Mouse (Mus musculus): Measurements from ENCODE around the gene Galnt17.

Gene Galnt17

DNA sequence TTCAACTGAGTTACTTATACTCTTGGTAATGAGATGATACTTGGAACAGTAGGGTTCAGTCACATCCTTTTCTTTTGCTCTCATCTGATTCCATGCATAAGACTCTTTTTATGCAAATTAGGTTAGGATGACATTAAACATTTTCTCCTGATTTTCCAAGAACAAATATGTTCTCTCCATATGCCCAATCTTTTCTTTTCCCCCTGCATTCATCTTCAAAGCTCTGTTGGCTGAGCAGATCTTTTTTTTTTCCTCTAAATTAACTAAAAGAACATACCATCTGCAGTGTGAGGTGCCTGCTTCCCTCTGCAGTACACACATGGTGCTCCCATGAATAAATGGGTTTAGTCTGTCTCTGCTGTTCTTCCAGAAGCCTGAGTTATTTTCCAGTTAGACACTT lies 173.5 kb downstream of the Galnt17 start:
- DNase-seq (ENCODE audit: extremely low read depth, low read depth), result no peak

DNA sequence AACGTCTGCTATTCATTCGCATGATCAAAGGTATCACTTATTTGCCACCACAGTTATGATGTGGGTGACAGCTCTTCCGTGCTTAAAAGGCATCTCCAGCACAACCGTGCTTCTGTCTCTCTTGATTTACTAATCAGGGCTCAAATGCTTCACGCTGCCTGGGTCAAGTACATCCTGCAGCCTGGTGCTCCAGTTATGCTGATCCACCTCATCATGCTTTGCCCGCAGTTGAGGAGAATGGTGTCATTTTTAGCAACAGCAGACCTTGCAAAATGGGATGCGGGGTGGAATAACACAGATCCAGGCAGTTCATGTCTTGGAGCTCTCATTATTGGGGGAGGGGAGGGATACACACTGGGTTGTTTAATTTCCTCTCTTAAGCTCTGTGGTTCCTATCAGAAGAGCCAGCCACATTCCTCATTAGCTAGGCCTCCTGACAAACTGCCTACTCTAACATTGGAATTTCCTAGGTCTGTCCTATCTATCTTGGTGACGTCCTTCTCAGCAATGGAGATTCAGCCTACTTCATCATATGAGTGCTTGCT lies 187.9 kb downstream of the Galnt17 start:
- DNase-seq (ENCODE audit: extremely low read depth, low read depth), result no peak

DNA sequence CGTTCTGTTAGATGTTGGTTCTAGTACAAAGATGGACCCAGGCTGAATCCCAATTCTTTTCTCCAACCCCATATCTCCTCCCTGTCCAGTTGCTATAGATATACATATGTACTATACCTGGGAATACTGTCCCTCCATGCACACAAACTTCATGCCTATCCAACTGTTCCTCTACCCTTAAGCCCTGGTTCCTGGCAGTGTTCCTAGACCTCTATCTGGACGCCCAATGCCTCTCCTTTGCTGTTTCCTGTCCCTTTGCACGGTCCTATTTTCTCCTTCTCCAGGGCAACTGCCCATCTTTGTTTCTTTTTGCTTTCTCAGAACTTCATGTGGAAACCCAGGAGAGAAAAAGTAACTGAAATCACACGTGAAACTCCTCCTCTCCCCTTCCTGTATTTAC lies 188.4 kb downstream of the Galnt17 start:
- DNase-seq (ENCODE audit: extremely low read depth, low read depth), result no peak

DNA sequence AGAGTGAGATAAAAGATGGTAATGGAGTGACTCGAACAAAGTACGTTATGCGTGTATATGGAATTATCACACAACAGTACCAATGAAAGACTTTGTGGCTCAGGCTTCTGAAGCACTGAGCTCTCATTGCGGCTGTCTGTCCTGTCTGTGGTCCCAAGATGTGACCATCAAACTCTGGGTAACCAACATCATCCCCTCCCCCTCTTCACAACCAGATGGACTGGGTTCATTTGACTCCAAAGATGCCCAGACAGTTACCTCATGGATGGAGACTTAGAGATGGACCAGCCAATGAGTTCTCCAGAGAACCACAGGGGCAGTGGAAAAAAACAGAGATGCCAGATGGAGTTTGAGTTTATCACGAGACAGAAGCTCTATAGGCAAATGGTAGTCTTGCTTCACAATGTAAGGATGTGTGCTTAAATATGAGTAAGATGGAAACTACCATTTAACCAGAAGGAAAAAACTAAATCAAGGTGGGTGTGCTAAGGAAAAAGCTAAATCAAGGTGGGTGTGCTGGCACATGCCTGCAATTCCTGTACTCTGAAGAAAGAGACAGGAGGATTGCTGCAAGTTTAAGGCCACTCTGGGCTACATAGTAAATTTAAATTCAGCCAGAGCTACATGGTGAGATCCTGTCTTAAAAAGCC lies 190.8 kb downstream of the Galnt17 start:
- no peak for DNase-seq (ENCODE audit: extremely low read depth, low read depth)

DNA sequence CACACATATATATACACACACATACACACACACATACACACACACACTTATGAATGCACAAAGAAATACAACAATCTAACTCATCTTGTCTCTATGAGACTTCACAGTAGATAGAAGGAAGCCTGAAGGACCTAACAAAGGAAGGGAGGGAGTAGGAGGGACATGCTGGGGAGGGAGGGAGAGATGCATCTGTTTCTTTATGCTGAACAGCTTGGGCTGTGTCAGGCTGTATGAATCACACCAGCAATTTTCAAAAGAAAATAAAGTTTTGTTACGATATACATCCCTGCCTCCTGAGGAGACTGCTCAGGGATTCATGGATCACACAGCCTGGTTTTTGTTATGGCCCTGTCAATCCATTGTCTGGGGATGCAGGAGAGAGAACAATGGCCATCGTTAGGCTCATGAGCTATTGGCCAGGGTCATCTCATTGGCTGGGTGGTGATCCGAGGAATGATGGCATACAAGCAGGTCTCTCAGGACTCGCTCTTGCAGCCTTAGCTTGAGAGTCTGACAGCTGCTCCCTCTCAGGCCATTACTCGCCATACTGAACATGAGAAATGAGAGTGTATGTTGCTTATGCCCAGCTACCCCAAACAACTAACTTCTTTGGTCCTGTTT lies 194.3 kb downstream of the Galnt17 start:
- no peak for DNase-seq (ENCODE audit: extremely low read depth, low read depth)

DNA sequence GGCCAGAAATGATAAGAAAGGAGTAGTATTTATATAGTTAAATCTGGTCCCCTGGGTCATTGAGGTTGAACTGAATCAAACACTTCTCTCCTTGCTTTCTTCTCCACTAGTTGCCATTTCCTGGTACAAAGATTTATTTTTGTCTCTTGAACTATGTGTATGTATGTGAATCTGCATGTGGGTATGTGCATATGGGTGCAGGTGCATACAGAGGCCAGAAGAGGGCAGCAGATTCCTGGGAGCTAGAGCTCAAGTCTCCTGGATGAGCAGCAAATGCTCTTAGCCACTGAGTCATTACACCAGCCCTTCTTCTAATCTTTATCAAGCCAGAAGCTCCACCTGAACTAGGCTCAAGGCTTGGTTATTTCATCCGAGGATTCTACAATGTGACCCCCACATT lies 201.1 kb downstream of the Galnt17 start:
- DNase-seq (ENCODE audit: extremely low read depth, low read depth), result no peak

DNA sequence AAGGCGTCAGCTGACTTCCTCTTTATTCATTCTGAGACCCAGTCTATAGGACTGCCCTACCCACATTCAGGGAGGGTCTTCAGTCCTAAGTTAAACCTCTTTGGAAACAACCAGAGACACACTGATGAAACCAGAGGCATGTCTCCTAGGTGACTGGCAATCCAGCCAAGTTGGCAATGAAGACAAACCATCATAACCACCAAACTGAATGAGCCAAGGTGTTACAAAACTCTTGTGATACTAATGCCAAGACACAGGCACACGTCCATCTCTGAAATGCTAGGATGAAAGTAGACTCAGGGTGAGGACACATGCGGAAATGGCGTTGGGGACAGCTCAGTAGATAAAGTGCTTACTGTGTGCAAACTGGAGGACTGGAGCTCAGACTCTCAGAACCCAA lies 211.5 kb downstream of the Galnt17 start:
- DNase-seq (ENCODE audit: extremely low read depth, low read depth), result no peak

DNA sequence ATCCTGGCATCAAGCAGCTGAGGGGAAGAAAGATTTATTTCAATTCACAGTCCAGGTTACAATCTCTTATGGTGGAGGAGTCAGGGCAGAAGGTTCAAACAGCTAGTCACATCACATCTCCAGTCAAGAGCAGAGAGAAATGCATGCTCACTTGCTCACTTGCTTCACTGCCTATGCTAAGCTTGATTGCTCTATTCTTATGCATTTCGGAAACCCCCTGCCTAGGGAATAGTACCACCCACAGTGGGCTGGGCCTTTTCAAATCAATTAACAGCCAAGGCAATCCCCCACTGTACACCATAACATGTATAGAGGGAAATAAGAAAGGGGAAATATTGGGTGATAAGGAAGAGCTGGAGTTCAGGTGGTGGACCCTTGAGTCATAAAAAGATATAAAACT lies 212.7 kb downstream of the Galnt17 start:
- no peak for DNase-seq (ENCODE audit: extremely low read depth, low read depth)

DNA sequence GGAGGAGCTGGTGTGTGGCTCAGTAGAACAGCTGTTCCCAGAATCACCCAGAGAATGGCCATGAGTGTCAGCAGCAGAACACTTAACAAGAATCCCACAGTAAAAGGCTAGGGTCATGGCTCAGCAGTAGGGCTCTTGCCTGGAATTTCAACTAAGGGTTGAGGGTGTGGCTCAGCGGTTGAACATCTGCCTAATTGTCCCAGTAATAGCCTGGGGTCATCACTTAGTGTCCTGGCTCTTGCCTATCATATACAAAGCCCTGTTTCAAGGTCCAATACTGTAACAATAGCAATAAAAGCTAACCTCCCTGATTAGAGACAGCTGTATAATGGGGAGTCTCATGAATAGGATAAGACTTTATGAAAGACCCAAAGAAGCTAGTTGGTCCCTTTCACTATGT lies 213.5 kb downstream of the Galnt17 start:
- no peak for DNase-seq (ENCODE audit: extremely low read depth, low read depth)

DNA sequence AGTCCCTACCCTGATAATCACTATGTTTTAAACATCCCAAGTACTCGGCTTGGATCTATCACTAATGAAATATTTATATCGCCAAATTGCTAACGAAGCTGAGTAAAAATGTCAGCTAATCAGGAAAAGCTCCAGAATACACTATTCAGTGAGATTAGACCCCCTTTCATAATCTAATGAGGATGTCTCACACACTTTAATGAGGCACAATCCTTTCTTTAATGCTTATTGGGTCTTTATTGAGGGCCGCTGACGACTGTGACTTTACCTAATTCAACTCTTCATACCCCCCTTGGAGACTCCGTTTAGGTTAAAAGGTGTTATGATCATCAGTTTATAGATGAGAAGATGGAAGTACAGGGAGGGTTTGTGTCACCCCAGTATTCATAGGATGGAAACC lies 214.2 kb downstream of the Galnt17 start:
- DNase-seq (ENCODE audit: extremely low read depth, low read depth), result no peak

DNA sequence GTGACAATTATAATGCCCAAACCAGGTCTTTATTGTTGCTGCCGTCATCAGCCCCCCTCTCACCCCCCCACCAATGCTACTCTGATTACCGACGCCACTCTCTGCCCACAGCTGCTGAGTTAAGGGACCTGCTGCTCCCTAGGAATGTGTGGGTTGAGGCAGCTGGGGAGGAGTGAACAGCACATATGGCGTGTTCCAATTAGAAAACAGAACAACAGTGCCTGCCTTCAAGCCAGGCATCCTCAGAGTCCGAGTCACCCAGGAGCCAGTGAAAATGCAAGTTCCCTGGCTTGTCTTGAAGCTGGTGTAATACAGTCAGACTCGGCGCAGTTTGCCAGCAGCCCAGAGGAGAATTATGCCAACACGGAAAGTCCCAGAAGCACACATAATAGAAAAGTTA lies 218.4 kb downstream of the Galnt17 start:
- DNase-seq (ENCODE audit: extremely low read depth, low read depth), result no peak

DNA sequence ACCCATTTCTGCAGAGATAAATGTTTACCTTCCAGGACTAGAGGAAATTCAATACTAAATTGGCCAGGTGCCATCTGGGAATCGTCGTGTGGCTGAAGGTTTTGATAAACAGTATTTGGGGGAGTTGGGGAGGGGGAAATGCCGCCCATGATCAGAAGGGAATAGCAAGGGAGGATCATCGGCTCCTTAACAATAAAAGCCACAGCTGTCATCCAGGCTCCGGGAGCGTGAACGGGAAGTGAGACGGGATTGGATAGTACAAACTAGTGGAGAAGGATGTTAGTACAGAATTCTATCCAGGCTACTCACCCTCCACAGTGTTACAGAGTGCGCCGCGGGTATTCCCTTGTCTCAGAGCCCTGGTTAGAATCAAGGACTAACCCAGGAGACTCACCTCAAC lies 219.4 kb downstream of the Galnt17 start:
- no peak for DNase-seq (ENCODE audit: extremely low read depth, low read depth)

DNA sequence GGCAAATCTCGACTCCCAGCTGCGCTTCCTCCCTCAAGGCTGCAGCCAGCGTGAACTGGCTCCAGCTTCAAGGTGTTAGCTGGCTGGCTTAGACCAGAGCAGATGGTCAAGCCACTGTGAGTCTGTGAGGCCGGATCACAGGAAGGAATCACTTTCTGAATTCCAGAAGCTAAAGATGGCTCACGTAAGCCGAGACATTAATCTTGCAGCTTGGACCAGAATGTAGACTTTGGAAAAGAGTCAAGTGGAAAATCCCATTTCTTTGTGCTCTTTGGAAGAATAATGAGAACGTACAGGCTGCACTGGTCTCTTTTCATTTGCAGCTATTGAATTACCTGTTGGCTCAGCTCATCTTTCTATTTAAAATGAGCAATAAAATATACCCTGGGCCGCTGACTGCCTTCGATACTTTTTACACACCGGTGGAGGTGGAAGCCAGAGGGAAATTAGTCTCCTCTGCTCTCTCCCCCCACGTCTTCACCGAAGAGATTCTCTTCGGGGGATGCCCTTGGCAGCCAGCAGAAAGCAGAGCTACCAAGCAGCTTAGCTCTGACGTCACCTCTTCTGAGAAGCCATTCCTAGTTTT lies 225.1 kb downstream of the Galnt17 start:
- no peak for DNase-seq (ENCODE audit: extremely low read depth, low read depth)

DNA sequence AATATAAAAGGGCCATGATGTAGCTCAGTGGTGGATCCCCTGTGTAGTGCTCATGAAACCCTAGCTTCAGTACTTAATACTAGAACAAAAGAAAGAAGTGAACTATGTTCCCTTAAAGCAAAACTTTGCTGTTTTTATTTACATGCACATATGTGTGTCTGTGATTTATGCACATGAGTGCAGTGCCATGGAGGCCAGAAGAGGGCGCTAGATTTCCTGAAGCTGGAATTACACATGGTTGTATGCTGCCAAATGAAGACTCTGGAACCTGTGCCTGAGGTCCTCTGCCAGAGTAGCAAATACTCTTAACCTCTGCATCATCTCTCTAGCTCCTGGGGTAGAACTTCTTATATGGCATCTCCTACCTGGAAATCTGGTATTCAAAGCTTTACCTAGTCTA lies 230.6 kb downstream of the Galnt17 start:
- DNase-seq (ENCODE audit: extremely low read depth, low read depth), result no peak

DNA sequence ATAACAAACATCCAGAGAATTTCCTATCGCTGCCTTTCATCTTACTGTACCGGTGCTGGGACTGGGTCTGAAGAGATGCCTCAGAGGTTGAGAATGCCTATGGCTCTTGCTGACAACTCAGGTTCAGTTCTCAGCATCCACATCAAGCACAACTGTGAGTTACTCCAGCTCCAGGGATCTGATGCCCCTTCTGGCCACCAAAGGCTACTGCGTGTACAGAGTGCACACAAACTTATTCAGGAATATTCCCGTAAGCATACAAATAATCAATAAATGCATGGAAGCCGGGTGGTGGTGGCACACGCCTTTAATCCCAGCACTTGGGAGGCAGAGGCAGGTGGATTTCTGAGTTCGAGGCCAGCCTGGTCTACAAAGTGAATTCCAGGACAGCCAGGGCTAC lies 232.5 kb downstream of the Galnt17 start:
- no peak for DNase-seq (ENCODE audit: extremely low read depth, low read depth)

DNA sequence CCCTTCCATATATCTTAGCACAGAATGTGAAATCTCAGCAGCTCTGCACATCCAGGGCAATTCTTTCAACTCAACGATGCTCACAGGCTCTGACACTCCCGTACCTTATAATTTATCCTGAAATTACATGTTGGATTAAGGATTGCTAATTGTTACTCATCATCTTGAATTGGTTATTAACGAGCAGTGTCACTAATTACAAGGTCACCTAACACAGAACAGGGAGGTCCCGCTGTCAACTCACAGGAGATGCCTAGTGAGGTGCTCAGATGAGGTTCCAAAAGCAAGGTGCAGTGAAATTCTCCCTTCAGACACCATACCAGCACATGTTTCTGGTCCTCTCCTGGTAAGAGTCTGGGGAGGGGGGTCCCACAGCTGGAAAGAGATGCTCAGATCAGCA lies 234.0 kb downstream of the Galnt17 start:
- no peak for DNase-seq (ENCODE audit: extremely low read depth, low read depth)

DNA sequence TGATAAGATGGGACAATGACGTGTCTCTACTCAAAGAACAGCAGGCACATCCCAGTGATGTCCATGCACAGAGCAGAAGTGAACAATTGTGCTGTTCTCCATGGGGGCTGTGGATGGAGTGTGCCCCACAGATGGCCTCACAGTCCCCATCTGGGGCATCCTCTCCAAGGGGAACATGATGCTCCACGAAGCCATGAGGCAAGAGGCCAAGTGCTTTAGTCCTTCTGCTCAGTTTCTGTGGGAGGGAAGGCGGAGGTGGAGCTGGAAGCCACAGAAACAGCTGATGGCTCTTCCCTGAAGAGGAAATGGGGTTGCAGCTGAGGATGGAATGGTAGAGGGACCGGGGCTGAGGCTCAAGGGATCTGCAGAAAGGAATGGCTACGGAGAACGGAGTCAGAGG lies 243.1 kb downstream of the Galnt17 start:
- DNase-seq (ENCODE audit: extremely low read depth, low read depth), result no peak

DNA sequence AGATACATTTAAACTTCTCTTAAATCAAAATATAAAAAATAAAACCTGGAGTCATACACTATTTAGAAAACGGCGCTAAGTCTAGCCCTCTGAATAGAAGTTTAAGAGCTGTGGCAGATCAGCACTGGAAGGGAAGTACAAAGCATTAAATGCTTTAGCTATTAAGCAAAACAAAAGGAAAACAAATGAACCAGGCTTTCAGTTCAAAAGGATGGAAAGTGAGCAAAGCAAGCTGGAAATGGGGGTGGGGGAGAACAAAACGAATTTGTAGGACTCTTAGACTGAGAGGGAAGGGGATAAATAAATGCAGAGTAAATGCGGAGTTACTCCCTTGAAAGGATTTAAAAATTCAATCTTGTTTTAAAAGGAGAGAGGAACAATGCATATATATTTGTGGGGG lies 259.8 kb downstream of the Galnt17 start:
- DNase-seq (ENCODE audit: extremely low read depth, low read depth), result no peak

DNA sequence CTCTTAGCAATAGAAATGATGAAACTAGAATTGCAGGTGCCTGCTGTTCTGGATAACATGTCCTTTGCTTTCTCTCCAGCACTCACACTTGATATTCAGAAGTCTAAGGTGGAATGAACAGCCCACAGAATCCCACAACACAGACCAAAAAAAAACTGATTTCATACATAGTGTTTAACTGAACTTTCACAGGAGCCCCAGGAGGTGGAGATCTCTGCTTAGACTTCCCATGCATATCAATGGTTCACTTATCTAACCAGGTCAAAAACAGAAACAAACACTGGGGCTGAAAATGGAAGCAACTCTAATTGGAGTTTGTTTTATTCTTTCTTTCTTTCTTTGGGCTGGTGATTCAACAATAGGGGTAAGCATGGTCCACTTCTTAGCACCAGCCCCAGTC lies 265.2 kb downstream of the Galnt17 start:
- DNase-seq (ENCODE audit: extremely low read depth, low read depth), result no peak

DNA sequence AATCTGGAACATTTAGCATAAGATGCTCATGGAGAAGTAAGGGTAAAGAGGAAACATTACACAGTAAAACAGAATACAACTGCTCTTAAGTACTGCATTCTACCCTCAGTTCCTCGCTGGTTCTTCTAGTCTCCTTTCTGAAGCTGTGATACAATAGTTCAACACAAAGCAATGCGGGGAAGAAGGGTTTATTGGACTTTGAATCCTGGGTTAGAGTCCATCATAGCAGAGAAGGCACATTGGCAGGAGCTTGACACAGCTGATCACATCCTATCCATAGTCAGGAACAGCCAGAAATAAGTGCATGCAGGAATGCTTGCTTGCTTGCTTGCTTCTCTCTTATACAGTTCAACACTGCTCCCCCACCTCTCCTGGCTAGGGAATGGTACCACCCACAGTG lies 267.9 kb downstream of the Galnt17 start:
- no peak for DNase-seq (ENCODE audit: extremely low read depth, low read depth)

DNA sequence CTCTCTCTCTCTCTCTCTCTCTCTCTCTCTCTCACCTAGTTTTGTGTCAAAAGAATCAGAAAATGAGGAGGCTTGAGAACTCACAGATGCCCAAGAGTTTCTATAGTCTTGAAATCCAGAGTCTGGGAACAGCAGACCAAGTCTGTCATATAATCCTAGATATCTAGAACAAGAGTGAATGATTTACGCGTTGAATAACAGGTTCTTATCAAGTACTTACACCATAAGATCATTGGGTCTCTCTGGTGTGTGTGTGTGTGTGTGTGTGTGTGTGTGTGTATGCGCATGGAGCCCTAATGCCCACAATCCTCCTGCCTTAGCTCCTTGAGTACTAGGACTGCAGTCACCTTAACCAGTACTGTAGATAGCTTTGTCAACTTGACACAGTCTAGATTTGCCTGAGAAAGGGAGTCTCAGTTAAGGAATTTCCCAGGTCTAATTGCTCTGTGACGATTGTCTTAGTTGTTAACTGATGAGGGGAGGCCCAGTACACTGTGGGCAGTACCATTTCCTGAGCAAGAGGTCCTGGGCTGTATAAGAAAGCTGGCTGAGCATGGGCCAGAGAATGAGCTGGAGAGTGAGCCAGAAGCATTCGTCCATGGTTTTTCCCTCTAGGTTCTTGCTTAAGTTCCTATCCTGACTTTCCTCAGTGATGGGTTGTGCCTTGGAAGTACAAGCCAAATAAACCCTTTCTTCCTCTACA lies 268.5 kb downstream of the Galnt17 start:
- no peak for DNase-seq (ENCODE audit: extremely low read depth, low read depth)

DNA sequence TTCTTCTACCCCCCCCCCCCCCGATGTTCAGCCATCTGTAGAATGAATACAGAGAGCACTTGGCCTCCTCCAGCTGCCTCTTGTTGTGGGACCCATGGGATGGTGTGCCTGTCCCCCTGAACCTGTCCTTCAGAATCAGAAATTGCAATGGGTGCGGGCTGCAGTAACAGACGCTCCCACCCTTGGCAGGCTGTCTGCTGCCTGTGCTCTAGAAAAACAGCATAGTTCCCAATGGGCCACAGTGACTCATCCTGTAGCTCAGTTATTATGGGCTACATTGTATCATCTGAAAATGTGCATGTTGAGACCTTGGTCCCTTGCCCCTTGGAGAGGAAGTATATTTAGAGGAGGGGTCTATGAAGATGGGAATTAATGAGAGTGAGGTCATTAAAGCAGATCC lies 283.8 kb downstream of the Galnt17 start:
- DNase-seq (ENCODE audit: extremely low read depth, low read depth), result no peak

Measured in MEL-GATA-1-ER (cell line).